Mouse (Mus musculus) layer of hippocampus, postnatal 14 days (tissue): ENCODE data around the gene Cby1. TPM values are rescaled to one million over a fixed set of nuclear protein-coding genes. Genes with fewer than 3 reads are reported as not detected.
"Not testable (repeated sequence)": the region's sequence is repeated elsewhere in the genome, so short reads cannot be mapped to it uniquely, and the experiment has no call there.

ENCODE experiments used
- DNase-seq, 2 experiments: peaks; one replicate each; pipeline ENCODE4 v3.0.0; 2021 to 2022; ENCODE audit warnings: low spot score in 2 of 2, mixed read lengths in 1 of 2
- total RNA-seq, 2 experiments: library from RNA; stranded (reverse); gene quantifications; 2 replicates each; pipeline ENCODE4 v1.2.3; 2021

Cby1 gene
- total RNA-seq, 2 experiments from 2014 or later: 57.0 to 59.9 TPM

- DNase-seq: not testable (repeated sequence)
Measured at GRCm38 (mm10) chr15:79671828-79672348, 12.9 kb downstream of the Cby1 start.

- DNase-seq: no peak
Measured at GRCm38 (mm10) chr15:79677936-79678335, 18.9 kb downstream of the Cby1 start.

GRCm38 (mm10) chr15:79681973-79682372 lies 23.0 kb downstream of the Cby1 start:
- no peak for DNase-seq

- DNase-seq: no peak
Measured at GRCm38 (mm10) chr15:79683146-79683545, 24.1 kb downstream of the Cby1 start.

GRCm38 (mm10) chr15:79683707-79684465 lies 24.9 kb downstream of the Cby1 start:
- DNase-seq: no peak

GRCm38 (mm10) chr15:79684616-79685015 lies 25.6 kb downstream of the Cby1 start:
- DNase-seq: no peak

GRCm38 (mm10) chr15:79685141-79685641 lies 26.2 kb downstream of the Cby1 start:
- no peak for DNase-seq

GRCm38 (mm10) chr15:79686046-79686869 lies 27.3 kb downstream of the Cby1 start:
- DNase-seq: no peak

GRCm38 (mm10) chr15:79687175-79687574 lies 28.2 kb downstream of the Cby1 start:
- DNase-seq: no peak

- peak; percentile 95 for DNase-seq
Measured at GRCm38 (mm10) chr15:79687646-79688267, 28.8 kb downstream of the Cby1 start, which contains the start of gene Josd1. Gene Josd1, minus strand, starts transcription at chr15:79687919.

- no peak for DNase-seq
Measured at GRCm38 (mm10) chr15:79688268-79688956, 29.4 kb downstream of the Cby1 start.

GRCm38 (mm10) chr15:79689662-79690425 lies 30.8 kb downstream of the Cby1 start:
- DNase-seq: no peak

- peak; percentile 96 to 100 for DNase-seq
Measured at GRCm38 (mm10) chr15:79690426-79691022, 31.5 kb downstream of the Cby1 start, which contains the start of gene Gtpbp1. Gene Gtpbp1, plus strand, starts transcription at chr15:79690845.

GRCm38 (mm10) chr15:79691023-79691508 lies 32.1 kb downstream of the Cby1 start:
- no peak for DNase-seq

- no peak for DNase-seq
Measured at GRCm38 (mm10) chr15:79692334-79692733, 33.3 kb downstream of the Cby1 start.

GRCm38 (mm10) chr15:79693740-79694139 lies 34.7 kb downstream of the Cby1 start:
- no peak for DNase-seq

- DNase-seq: no peak
Measured at GRCm38 (mm10) chr15:79694512-79694911, 35.5 kb downstream of the Cby1 start.

- DNase-seq: no peak
Measured at GRCm38 (mm10) chr15:79695516-79695915, 36.5 kb downstream of the Cby1 start.

- DNase-seq: no peak
Measured at GRCm38 (mm10) chr15:79696508-79696907, 37.5 kb downstream of the Cby1 start.
